Mouse (Mus musculus) ES-Bruce4 (cell line): ENCODE measurements around the gene Clec16a.

Experiments
- CTCF ChIP-seq: IDR thresholded peaks from one replicate; pipeline ENCODE4 v1.8.1; 2011; ENCODE audit warnings: low read depth, low read length
- EP300 ChIP-seq: IDR thresholded peaks from 2 replicates; pipeline ENCODE4 v1.6.1; 2011; ENCODE audit warnings: low read depth, low read length; ENCODE audit not compliant: insufficient read depth
- POLR2A ChIP-seq: IDR thresholded peaks from one replicate; pipeline ENCODE4 v1.8.1; 2011; ENCODE audit warnings: low read length; ENCODE audit not compliant: insufficient read depth

- TF ChIP-seq CTCF (no peak), EP300 (no peak), POLR2A (no peak)
Observed at GRCm38 (mm10) chr16:10713041-10713440, 167.9 kb downstream of the Clec16a start.
